Mouse (Mus musculus): Measurements from ENCODE around the gene Mt2.

Mt2 gene

GRCm38 (mm10) chr8:94173848-94174403 is 1.5 kb downstream of the Mt2 start:
- DNase-seq = no peak

DNA sequence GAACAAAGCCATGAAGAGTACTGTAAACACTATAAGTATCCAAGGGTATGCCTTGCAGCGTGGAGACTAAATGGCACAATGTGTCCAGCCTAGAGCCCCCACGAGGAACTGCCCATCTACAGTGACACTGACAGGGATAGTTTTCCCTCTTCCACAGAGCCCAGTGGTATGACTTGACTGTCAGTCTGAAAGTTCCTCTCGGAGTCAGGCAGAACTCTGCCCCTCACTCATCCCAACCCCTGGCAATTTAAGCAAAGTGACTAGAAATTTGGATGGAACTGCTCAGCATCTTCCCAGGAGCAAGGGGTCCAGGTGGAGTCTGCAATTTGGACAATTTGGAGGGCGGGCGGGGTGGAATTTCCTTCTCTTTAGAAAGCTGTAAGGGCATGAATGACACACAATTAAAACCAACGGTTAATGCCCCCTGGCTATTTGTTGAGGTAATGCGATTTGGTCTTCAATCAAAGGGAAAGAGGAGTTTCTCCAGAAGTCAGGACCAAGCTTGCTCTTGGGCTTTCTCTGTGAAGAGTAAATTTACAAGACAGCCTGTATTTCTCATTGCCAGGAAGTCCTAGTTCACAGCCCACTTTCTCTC is 2.3 kb downstream of the Mt2 start:
- no peak for DNase-seq

DNA sequence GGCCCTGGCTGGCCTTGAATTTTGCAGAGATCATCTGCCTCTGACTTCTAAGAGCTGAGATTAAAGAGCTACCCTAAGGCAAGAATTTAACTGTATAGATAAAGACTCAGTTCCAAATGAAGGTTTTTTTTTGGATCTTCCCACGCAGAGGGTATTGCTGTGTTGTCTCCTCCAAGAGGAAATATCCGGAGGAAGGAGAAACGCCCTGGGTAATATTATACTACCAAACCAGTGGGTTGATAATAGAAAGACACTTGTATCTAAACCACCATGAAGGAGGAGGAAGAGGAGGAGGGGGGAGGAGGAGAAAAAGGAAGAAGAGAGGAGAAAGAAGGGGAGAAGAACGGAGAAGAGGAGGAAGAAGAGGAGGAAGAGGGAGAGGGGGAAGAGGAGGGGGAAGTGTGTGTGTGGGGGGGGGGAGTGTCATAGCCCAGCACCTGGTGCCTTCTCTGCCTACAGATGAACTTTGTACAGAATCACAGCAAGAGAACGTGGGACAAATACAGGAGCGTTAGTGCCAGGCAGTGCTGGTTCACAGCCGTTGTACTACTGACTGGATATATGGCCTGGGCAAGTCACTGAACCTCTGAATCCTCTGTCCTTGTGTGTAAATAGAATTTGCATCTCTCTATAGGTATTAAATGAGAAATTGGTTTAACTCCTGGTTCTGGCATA is 5.4 kb downstream of the Mt2 start:
- no peak for DNase-seq

DNA sequence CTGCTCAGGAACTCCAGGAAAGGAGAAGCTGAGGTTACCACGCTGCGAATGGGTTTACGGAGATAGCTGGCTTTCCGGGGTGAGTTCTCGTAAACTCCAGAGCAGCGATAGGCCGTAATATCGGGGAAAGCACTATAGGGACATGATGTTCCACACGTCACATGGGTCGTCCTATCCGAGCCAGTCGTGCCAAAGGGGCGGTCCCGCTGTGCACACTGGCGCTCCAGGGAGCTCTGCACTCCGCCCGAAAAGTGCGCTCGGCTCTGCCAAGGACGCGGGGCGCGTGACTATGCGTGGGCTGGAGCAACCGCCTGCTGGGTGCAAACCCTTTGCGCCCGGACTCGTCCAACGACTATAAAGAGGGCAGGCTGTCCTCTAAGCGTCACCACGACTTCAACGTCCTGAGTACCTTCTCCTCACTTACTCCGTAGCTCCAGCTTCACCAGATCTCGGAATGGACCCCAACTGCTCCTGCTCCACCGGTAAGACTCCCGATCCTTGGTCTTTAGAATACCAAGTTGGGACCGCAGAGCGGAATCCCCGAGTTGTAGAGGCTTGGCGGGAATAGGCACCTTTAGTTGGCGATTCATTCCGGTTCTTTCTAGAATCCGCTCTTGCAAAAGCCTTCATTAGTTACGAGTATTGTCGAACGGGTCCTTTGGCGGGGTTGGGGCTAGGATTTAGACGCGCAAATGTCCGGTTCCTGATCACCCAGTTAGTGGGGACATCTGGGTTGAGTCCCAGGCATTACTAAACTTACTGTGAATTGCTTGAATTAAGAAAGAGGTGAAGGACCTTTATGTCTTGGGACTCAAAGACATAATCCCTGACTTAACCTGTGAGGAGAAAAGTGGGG is 6.6 kb downstream of the Mt2 start, which contains the start of gene Mt1:
Gene Mt1 (plus strand): TSS at position 226 of the 856 bp plus-strand sequence.
- DNase-seq = peak; percentile 86

DNA sequence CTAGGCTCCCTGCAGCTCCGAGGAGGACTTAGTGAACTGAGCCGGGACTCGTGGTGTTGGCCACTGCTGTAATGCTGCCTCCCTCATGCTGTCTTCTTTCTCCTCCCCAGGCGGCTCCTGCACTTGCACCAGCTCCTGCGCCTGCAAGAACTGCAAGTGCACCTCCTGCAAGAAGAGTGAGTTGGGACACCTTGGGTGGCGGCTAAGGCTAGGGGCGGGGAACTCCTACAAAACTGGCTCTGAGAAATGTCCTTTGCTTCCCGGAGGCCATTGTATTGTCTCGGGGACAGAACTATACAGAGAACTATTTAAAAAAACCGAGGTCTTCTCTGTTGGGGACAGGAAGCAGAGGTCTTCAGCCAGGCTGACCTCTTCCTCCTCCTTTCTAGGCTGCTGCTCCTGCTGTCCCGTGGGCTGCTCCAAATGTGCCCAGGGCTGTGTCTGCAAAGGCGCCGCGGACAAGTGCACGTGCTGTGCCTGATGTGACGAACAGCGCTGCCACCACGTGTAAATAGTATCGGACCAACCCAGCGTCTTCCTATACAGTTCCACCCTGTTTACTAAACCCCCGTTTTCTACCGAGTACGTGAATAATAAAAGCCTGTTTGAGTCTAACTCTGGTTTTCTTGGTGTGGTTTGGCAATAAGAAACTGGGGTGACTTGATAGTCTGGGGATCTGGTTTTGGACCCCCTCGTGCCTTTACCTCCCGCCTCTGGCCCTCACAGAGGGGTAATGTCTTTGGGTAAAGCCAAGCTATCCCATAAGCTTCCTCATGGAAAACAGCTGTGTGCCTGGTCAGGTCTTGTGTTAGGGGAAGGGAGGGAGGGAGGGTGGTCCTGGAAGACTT is 7.5 kb downstream of the Mt2 start:
- no peak for DNase-seq

GRCm38 (mm10) chr8:94180561-94180908 is 8.1 kb downstream of the Mt2 start:
- no peak for DNase-seq

DNA sequence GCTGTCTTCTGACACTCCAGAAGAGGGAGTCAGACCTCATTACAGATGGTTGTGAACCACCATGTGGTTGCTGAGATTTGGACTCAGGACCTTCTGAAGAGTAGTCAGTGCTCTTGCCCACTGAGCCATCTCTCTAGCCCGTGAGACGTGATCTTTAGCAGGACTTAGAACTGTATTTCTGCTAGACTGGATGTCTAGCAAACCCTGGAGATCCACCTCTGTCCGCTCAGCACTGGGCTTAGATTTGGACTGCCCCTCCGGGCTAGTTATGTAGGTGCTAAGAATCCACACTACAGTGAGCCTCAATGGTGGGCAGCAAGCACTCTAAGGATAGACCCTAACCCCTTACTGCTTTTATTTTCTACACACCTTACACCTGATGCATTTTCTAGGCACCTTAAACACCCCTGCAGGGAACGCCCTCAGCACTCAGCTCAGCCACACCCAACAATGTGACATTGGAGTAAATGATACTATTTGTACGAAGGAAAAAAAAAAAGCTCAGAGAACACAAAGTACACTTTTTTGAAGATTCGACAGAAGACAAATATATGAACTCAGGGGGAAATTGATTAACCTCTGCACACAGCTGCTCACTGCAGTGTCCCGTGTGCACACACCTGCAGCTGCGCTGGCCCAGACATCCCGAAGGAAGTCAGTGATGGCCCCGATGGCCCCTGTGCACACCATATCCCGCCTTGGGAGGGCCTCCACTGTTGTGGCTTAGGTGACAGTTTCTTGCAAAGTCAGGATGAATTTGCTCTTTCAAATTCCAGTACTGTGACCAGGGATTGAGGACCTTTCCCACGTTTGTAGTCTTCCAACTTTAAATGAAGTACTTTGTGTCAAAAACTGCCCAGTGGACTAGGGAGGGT is 9.8 kb downstream of the Mt2 start:
- no peak for DNase-seq

- peak; percentile 86 for DNase-seq
These were observed 10.7 kb downstream of the Mt2 start for GRCm38 (mm10) chr8:94183117-94183516.

DNA sequence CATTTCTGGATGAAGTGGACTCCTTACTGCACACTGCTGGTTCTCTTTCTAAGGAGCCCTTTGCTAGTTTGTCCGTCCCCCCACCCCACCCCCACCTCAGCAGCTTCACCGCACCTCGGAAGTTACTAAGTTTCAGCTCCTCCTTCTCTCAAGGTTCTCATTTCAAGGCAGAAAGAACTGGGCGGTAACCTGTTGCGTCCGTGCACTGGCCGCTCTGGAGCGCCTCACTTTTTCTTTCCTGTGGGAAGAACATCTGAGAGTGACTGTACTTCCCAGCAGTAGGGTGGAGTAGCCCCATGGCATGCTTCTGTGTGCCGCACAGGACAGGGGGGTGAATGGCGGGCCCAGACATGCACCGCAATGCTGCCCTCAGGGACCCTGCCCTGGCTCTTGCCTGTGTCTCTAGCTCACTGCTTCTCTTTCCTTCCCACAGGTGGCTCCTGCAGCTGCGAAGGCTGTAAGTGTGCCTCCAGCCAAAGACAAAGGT is 11.9 kb downstream of the Mt2 start:
- DNase-seq = no peak

- DNase-seq = no peak
These were observed 13.3 kb downstream of the Mt2 start for GRCm38 (mm10) chr8:94185791-94186190.

DNA sequence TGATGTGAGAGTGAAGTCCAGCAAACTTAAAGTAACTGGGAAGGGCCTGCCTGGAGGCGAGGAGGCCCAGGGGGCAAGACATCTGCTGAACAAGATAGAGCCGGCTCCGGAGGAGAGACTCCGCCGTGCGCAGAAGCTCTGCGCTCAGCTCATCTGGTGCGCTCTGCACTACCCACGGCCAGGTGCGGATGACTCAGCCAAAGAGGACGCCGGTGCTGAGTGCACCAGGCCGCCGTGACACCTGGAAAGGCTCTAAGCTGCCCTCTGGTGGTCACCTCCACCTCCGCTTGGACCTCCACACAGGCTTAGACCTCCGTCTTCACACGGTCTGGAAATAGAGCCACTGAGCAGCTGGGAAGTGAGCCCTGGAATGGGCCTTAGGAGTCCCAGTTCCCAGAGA is 14.1 kb downstream of the Mt2 start:
- DNase-seq = peak; percentile 82

GRCm38 (mm10) chr8:94187290-94188002 is 15.0 kb downstream of the Mt2 start:
- no peak for DNase-seq

DNA sequence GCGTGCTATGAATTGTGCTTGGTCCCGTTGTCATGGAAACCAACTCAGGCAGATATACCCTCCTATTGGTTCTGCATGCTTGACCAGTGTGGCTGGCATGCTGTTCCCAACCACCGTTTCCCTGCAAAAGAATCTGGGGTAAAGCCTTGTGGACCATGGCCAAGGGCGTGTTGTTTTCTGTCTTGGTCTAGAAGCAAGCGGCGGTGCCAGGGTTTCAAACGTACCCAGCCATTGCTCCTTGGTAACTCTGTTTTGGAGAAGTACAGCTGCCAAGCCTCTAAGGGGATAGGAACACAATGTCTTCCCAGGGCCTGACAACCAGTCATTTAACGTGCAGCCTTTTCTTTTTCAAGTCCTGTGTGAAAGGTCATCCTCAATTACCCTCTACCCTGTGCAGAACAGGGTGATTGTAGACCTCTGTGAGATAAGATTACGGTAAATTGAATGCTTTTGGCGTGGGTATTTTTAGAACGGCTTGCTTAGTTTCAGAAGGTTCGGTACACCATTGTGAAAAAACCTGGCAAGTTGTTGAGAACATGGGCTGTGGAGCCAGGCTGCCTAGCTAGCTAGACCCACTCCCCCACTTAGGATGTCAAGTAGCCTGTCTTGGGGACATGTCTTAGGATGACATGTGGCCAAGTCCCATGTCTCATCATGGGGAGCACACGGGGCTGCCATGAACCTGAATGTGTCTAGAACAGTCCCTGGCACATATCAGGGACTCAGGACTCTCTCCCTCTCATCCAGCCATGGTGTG is 17.0 kb downstream of the Mt2 start:
- no peak for DNase-seq

DNA sequence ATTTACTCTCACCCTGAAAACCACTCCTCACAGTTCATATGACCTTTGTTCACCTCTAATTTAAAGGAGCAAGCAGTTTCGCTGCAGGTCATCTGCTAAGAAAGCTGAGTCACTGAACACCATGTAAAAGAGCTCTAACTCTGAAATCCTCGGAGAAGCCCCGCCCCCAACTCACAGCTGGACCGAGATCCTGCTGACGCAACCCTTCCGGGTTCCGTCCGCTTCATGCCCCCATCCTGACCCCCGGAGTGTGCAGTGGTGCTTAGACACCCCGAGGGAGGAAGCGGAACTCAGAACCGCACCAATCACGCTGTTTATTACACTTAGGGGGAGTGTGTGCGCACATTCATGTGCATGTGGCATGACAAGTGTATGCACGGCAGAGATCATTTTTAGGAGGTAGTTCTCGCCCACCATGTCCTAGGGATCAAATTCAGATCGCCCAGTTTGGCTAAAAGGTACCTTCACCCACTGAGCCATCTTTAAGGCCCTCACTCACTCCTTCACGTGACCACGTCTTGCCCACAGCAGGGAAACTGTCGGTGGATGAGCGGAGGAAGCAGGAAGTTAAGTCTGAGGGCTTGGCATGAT is 18.7 kb downstream of the Mt2 start:
- peak; percentile 76 for DNase-seq

DNA sequence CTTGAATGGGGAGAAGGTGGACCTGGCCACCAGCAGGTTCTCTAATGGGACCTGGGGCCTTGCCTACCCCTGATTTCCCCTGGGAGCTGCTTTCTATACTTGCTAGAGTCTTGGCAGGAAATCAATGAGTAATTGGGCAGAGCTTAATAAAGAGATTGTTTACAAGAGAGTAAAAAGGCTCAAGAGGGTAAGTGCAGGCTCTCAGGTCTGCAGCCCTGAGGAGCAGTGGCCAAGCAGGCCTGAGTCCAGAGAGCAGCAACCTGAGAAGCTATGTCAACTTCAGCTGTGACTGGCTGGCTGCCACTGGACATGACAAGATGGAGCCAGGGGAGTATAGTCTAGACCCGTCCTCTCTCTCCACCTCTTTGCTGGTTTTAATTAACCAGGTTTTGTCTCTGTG is 20.5 kb downstream of the Mt2 start:
- DNase-seq = no peak

DNA sequence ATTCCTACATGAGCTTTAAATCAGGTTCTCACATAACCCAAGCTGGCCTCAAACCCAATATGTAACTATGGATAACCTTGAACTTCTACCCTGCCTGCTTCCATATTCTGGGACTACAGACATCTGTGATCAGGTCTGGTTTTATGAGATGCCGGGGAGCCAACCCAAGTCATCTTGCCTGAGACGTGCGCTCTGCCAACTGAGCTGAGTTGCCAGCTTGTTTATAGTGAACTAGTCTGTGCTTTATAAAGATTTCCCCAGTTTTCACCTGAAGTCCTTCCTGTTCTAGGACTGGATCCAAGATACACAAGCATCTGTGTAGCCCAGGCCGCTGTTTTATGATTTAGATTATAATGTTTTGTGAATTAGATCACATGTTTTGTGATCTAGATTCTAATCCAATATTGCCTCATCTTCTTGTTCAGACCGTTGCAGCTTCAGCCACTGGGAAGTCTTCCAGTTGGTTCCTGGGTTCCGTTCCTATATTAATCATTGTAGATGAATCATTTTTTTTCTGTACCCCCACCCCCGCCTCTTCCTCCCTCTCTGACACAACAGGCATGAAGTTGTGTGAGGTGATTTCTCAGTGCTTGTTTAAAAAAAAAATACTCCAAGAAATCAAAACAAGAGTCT is 22.2 kb downstream of the Mt2 start:
- no peak for DNase-seq

GRCm38 (mm10) chr8:94199202-94199869 is 26.9 kb downstream of the Mt2 start:
- peak; percentile 81 for DNase-seq

GRCm38 (mm10) chr8:94204043-94204442 is 31.6 kb downstream of the Mt2 start:
- no peak for DNase-seq

- DNase-seq = peak; percentile 86
These were observed 33.3 kb downstream of the Mt2 start for GRCm38 (mm10) chr8:94205736-94206135.
